Mouse (Mus musculus) neutrophil, adult 59 days (primary cell): ENCODE results near the gene Ccdc177. TPM values are rescaled to one million over a fixed set of nuclear protein-coding genes. Genes with fewer than 3 reads are reported as not detected.

ENCODE experiments used
- total RNA-seq, 2 experiments: library from RNA; stranded (reverse); gene quantifications; 1 replicate in 1 of 2; 2 replicates in 1 of 2; pipeline ENCODE4 v1.2.4; 2023

The Ccdc177 gene
- total RNA-seq: not detected

DNA sequence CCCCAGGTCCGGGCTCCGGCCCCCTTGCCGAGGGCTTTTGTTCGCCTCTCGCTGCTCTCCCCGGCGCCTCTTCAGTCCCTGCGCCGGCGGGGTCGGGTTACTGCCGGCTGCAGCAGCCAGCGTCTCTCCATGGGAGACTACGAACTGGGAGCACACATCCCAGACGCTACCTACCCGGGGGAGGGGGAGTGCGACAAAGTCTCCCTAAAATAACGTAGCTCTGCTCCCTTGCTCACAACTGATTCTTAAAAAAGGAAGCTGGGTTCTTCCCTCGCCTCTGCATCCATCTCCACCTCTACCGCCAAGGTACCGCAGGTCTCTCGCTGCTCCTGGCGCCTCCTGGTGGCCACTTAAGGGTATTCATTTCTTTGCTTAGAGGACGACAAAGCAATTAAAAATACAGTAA is at the start of gene Ccdc177:
Ccdc177 (minus strand) TSS at position 292 of the 406 bp plus-strand sequence.

DNA sequence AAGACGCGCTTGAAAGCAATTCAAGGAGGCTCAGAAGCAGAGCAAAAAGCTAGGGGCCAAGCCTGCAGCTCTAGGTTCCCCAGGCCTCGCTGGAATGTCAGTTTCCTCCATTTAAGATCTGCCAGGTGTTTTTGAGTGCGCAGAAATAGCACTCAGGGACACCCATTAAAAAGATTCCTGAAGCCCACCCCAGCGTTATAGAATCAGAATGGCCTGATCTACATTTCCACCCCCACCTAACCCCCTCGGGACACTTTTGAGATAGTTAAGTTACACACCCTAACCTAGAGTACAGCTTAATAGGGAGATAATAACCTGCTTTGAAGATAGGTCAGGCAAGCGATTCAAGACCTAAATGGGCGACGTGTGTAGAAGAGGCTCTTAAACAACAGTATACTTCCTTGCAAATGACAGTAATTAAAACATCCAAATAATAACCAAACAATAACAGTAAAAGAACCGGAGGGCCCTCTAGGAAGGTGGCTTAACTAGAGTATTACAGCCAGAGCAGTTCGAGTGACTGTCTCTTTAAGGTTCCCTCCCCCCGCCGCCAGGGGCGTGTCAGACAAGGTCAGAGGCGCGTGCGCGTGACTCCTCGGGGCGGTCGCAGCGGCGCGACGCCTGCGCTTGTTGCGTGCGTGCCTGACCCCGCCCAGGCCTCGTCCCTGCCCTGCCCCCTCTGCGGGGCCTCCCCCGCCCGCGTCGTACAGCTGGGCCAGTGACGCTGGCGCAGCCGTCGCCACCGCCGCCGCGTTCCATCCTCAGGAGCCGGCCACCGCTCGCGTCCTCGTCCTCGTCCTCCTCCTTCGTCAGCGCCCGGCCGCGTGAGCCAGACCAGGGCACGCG is 29.6 kb upstream of the Ccdc177 start, which contains the start of gene Susd6:
Susd6 (plus strand) TSS at position 662 of the 846 bp plus-strand sequence.

Other genes with a start within 250 kb of the Ccdc177 start
- not detected for gene Galnt16, start 242.4 kb downstream of the Ccdc177 start, total RNA-seq
- gene Slc39a9, start 116.8 kb downstream of the Ccdc177 start, total RNA-seq: 10 to 100 TPM; 15.7 to 18.0 TPM
- gene Erh, start 116.3 kb downstream of the Ccdc177 start, total RNA-seq: 10 to 100 TPM; 24.2 to 28.9 TPM
- under 1 TPM in 1 of 2 experiments, not detected in 1; 0.18 TPM for gene Plekhd1, start 68.1 kb downstream of the Ccdc177 start, total RNA-seq
- 10 to 100 TPM; 79.1 to 81.9 TPM for gene Susd6, start 29.8 kb upstream of the Ccdc177 start, total RNA-seq
- gene Srsf5, start 184.8 kb upstream of the Ccdc177 start, total RNA-seq: 100 to 1,000 TPM; 769 to 835 TPM
- gene Slc10a1, start 208.0 kb upstream of the Ccdc177 start, total RNA-seq: not detected